Mouse (Mus musculus) brain, embryonic 14.5 days (tissue): Measurements from ENCODE around the gene Knstrn.

Experiments used
- CTCF ChIP-seq: fragments of 200-500 bp; IDR thresholded peaks from 2 replicates; pipeline ENCODE4 v1.5.1; 2012; ENCODE audit warnings: inconsistent platforms, mild to moderate bottlenecking, moderate library complexity, borderline replicate concordance; ENCODE audit not compliant: insufficient read depth, insufficient read length; ENCODE audit errors: extremely low read depth
- POLR2A ChIP-seq: fragments of 200-500 bp; IDR thresholded peaks from 2 replicates; pipeline ENCODE4 v1.6.1; 2012; ENCODE audit warnings: mild to moderate bottlenecking, inconsistent platforms, borderline replicate concordance; ENCODE audit not compliant: poor library complexity, insufficient read depth, insufficient read length, severe bottlenecking; ENCODE audit errors: extremely low read depth

DNA sequence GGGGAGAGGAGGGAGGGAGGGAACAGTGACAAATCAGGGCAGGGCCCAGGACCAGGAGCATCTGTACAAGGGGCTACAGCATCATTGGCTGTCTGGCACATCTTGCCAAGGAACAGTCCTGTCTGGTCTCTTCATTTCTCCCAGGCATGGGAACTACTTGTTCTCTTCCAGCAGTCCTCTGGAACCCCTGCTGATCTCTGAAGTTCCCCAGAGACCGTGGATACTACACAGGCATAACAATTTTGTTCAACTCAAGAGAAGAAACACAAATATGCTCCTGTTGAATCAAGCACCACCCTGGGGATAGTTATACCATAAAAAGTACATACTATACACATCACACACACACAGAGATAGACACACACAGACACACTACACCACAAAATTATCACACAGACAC is 32.7 kb upstream of the Knstrn start:
- TF ChIP-seq CTCF, result no peak
- TF ChIP-seq POLR2A, result no peak
